Mouse (Mus musculus) heart, adult 9 months (tissue): ENCODE results near the gene Il12a.

ENCODE experiments used
- DNase-seq, 2 experiments: peaks; one replicate each; pipeline ENCODE4 v3.0.0; 2022; ENCODE audit warnings: low spot score in 2 of 2

The Il12a gene

GRCm38 (mm10) chr3:68684207-68684606 is 6.2 kb upstream of the Il12a start:
- no peak for DNase-seq

GRCm38 (mm10) chr3:68686852-68687560 is 3.4 kb upstream of the Il12a start:
- DNase-seq: no peak

- no peak for DNase-seq
Observed at GRCm38 (mm10) chr3:68689346-68689745, 1.1 kb upstream of the Il12a start.

GRCm38 (mm10) chr3:68691100-68691778 is 795 bp downstream of the Il12a start:
- DNase-seq: no peak

- no peak for DNase-seq
Observed at GRCm38 (mm10) chr3:68691938-68692599, 1.6 kb downstream of the Il12a start.

GRCm38 (mm10) chr3:68692600-68693225 is 2.3 kb downstream of the Il12a start:
- peak; percentile 60 to 62 for DNase-seq

GRCm38 (mm10) chr3:68693441-68694048 is 3.1 kb downstream of the Il12a start:
- peak; percentile 81 to 84 for DNase-seq

- DNase-seq: no peak
Observed at GRCm38 (mm10) chr3:68695321-68695720, 4.9 kb downstream of the Il12a start.

GRCm38 (mm10) chr3:68696495-68697200 is 6.2 kb downstream of the Il12a start:
- no peak for DNase-seq

GRCm38 (mm10) chr3:68698601-68699000 is 8.2 kb downstream of the Il12a start:
- no peak for DNase-seq

GRCm38 (mm10) chr3:68700091-68700490 is 9.6 kb downstream of the Il12a start:
- DNase-seq: no peak

GRCm38 (mm10) chr3:68706307-68706706 is 15.9 kb downstream of the Il12a start:
- no peak for DNase-seq

- peak in 1 of 2 experiments; percentile 42 for DNase-seq
Observed at GRCm38 (mm10) chr3:68708230-68708629, 17.8 kb downstream of the Il12a start.

GRCm38 (mm10) chr3:68709198-68709797 is 18.9 kb downstream of the Il12a start:
- peak; percentile 40 to 75 for DNase-seq

- DNase-seq: no peak
Observed at GRCm38 (mm10) chr3:68710436-68710835, 20.0 kb downstream of the Il12a start.

GRCm38 (mm10) chr3:68711510-68711909 is 21.1 kb downstream of the Il12a start:
- no peak for DNase-seq

- peak; percentile 20 to 49 for DNase-seq
Observed at GRCm38 (mm10) chr3:68713550-68713949, 23.1 kb downstream of the Il12a start.

- DNase-seq: peak in 1 of 2 experiments; percentile 45
Observed at GRCm38 (mm10) chr3:68717346-68717745, 26.9 kb downstream of the Il12a start.

GRCm38 (mm10) chr3:68719229-68719819 is 28.9 kb downstream of the Il12a start:
- no peak for DNase-seq

- no peak for DNase-seq
Observed at GRCm38 (mm10) chr3:68720258-68720657, 29.8 kb downstream of the Il12a start.
